Mouse (Mus musculus): ENCODE data around the gene Trim17. TPM values are rescaled to one million over a fixed set of nuclear protein-coding genes. Genes with fewer than 3 reads are reported as not detected.

Trim17 gene
- polyA plus RNA-seq, 1 experiment from 2014 or later: 0.60 TPM

DNA sequence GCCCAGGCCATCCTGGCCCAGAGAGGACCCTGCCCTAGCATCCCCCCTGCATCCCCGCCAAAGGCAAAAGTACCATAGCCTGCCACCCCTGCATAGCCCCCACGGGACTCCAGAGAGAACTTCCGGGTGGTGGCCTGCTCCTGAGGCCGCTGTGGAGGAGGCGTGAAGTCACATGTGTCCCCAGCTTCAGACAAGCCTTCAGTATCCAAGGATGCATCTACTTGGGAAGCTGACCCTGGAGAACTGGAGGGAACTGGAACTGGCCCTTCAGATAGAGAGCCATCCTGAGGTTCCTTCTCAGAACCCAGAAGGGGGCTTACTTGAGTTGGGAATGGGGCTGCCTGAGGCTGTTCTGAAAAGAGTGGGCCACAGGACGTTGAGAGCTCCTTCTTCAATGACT is 45.3 kb downstream of the Trim17 start:
- WGBS: 79% methylated on average over 6 of the region's 6 CpGs

DNA sequence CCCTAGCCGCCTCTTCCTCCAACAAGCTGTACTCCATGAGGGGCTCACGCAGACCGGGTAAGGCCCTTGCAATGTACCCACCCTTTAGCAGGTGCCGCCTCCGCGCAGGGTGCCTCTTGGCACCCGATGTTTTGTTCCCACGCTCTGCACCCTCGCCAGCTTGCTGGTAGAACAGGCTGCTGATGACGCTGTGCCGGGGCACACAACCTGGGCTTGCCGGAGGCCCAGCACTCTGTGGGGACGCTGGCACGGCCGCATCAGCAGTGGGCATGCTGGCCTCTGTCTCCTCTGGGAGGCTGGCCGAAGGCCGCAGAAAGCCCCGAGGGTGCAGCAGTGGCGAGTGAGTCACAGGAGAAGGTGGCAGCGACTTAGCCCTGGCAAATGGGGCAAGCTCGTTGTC is 46.1 kb downstream of the Trim17 start:
- peaks cover 6% of the 10 kb centered on the region; the same call in 1 of the 2 replicates for H3K4me1 ChIP-seq
- H3K27ac ChIP-seq: no peak overlapping the region
- peaks cover 17% of the 10 kb centered on the region; the same call in 1 of the 2 replicates for H3K27me3 ChIP-seq
- no peak overlapping the region for H3K9ac ChIP-seq
- no peaks in the 10 kb centered on the region for H3K9me3 ChIP-seq
- H3K4me3 ChIP-seq: no peak overlapping the region
- ATAC-seq (ENCODE audit: insufficient number of reproducible peaks, low FRiP score, low TSS enrichment, low read depth): no peak
- 93% methylated on average over 21 of the region's 21 CpGs for WGBS
- no peak overlapping the region for H3K4me2 ChIP-seq
- H3K36me3 ChIP-seq: no peaks in the 10 kb centered on the region

More for the DNA sequence above, 45.3 kb downstream of the Trim17 start:
- Histone ChIP-seq H3K27me3 (peaks cover 25% of the 10 kb centered on the region), H3K9ac (no peak overlapping the region), H3K4me3 (no peak overlapping the region), H3K36me3 (no peaks in the 10 kb centered on the region), H3K4me1 (peaks cover 6% of the 10 kb centered on the region; the same call in 1 of the 2 replicates), H3K27ac (no peak overlapping the region), H3K4me2 (no peak overlapping the region), H3K9me3 (no peaks in the 10 kb centered on the region)
- ATAC-seq (ENCODE audit: insufficient number of reproducible peaks, low FRiP score, low TSS enrichment, low read depth): no peak

DNA sequence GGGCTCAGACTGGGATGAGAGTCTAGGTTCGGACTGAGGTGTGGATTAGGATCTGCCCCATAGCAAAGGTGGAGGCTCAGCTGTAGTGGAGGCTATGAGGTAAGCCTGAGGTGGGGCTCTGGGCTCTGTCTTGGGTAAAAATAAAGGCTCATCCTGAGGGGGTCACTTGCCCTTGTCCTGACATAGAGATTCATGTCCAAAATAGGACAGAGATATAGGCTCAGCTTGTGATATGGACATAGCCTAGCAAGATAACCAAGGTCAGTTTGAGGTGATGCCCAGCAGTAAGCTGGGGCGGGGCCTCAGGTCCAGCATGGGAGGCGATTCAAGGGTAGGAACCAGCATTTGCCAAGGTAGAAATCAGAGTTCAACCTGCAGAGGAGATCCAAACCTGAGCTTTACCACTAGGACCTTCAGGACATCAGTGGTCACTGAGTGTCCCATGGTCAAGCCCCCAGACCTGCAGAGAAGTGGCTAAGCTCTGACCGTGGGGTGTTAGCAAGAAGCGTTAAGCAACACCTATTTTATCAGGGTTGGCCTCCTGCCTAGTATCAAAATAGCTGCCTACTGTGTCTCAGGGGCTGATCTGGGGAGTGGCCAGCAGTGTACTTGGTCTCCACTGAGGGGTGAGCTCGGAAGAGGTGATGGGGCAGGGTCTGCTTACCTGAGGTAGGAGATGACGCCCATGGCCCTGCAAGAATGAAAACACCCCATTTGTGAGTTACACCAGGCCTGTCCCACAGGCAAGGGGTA is 48.0 kb downstream of the Trim17 start:
- no peaks in the 10 kb centered on the region for H3K27me3 ChIP-seq
- H3K9ac ChIP-seq: no peak overlapping the region
- H3K9me3 ChIP-seq: no peaks in the 10 kb centered on the region
- H3K27ac ChIP-seq: no peak overlapping the region
- 80% methylated on average over 7 of the region's 7 CpGs for WGBS
- no peak overlapping the region for H3K4me2 ChIP-seq
- no peaks in the 10 kb centered on the region for H3K36me3 ChIP-seq
- H3K4me1 ChIP-seq: peaks cover 6% of the 10 kb centered on the region; the same call in 1 of the 2 replicates
- no peak overlapping the region for H3K4me3 ChIP-seq
- no peak for ATAC-seq (ENCODE audit: insufficient number of reproducible peaks, low FRiP score, low TSS enrichment, low read depth)

DNA sequence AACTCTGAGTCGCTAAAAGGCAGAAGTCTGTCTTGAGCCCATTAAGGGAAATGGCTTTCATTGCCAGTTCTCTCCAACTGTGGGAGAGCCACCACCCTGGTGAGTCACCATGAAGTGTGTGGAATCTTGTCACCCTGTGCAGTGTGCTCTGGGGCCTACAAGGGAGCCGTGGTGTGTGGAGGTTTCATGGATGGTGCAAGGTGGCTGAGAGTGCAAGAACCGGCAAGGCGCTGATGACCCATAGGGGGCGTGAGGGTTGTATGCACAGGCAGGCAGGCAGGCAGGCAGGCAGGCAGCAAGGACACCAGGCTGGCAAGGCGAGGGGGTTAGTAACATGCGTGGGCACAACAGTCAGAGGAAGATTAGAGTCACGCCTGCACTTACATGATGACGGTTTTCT is 60.6 kb downstream of the Trim17 start:
- WGBS: 37% methylated on average over 9 of the region's 9 CpGs
- no peaks in the 10 kb centered on the region for H3K36me3 ChIP-seq
- H3K4me2 ChIP-seq: no peak overlapping the region
- no peak overlapping the region for H3K9ac ChIP-seq
- no peak overlapping the region for H3K4me3 ChIP-seq
- no peak overlapping the region for H3K27ac ChIP-seq
- no peaks in the 10 kb centered on the region for H3K9me3 ChIP-seq
- no peaks in the 10 kb centered on the region for H3K27me3 ChIP-seq
- H3K4me1 ChIP-seq: no peaks in the 10 kb centered on the region
- ATAC-seq (ENCODE audit: insufficient number of reproducible peaks, low FRiP score, low TSS enrichment, low read depth): no peak

Small RNAs within 50 kb of the gene (microRNA-seq; reads per million reads assigned to microRNA genes)
- gene Gm44313: not detected

Other genes with a start within 250 kb of the Trim17 start
- gene Olfr318, start 230.7 kb upstream of the Trim17 start, polyA plus RNA-seq (2015; fragmentation: Nextera tagmentation; extraction: Ambion mirVana): not detected in 2 replicates
- not detected in 2 replicates for gene Olfr317, start 215.5 kb upstream of the Trim17 start, polyA plus RNA-seq (2015; fragmentation: Nextera tagmentation; extraction: Ambion mirVana)
- gene Olfr316, start 202.0 kb upstream of the Trim17 start, polyA plus RNA-seq (2015; fragmentation: Nextera tagmentation; extraction: Ambion mirVana): not detected in 2 replicates
- not detected in 2 replicates for gene Olfr315, start 181.5 kb upstream of the Trim17 start, polyA plus RNA-seq (2015; fragmentation: Nextera tagmentation; extraction: Ambion mirVana)
- gene Olfr314, start 171.7 kb upstream of the Trim17 start, polyA plus RNA-seq (2015; fragmentation: Nextera tagmentation; extraction: Ambion mirVana): not detected in 2 replicates
- not detected in 2 replicates for gene Fam183b, start 152.7 kb upstream of the Trim17 start, polyA plus RNA-seq (2015; fragmentation: Nextera tagmentation; extraction: Ambion mirVana)
- gene Olfr313, start 139.7 kb upstream of the Trim17 start, polyA plus RNA-seq (2015; fragmentation: Nextera tagmentation; extraction: Ambion mirVana): not detected in 2 replicates
- gene Olfr312, start 125.4 kb upstream of the Trim17 start, polyA plus RNA-seq (2015; fragmentation: Nextera tagmentation; extraction: Ambion mirVana): not detected in 2 replicates
- gene Olfr311, start 115.4 kb upstream of the Trim17 start, polyA plus RNA-seq (2015; fragmentation: Nextera tagmentation; extraction: Ambion mirVana): not detected in 2 replicates
- 8.2 and 8.9 TPM in 2 replicates for gene Gm12258, start 107.5 kb upstream of the Trim17 start, polyA plus RNA-seq (2015; fragmentation: Nextera tagmentation; extraction: Ambion mirVana)
- 7.2 and 9.1 TPM in 2 replicates for gene 2810021J22Rik, start 87.5 kb upstream of the Trim17 start, polyA plus RNA-seq (2015; fragmentation: Nextera tagmentation; extraction: Ambion mirVana)
- 6.2 and 6.8 TPM in 2 replicates for gene Zfp39, start 50.5 kb upstream of the Trim17 start, polyA plus RNA-seq (2015; fragmentation: Nextera tagmentation; extraction: Ambion mirVana)
- gene Btnl10, start 36.8 kb upstream of the Trim17 start, polyA plus RNA-seq (2015; fragmentation: Nextera tagmentation; extraction: Ambion mirVana): 0.19 TPM in 1 of 2 replicates, not detected in the other
- gene Rnf187, start 15.8 kb upstream of the Trim17 start, polyA plus RNA-seq (2015; fragmentation: Nextera tagmentation; extraction: Ambion mirVana): 202 and 230 TPM in 2 replicates
- 12.6 and 31.7 TPM in 2 replicates for gene Hist3h2ba, start 5.8 kb upstream of the Trim17 start, polyA plus RNA-seq (2015; fragmentation: Nextera tagmentation; extraction: Ambion mirVana)
- 24.8 and 26.9 TPM in 2 replicates for gene Hist3h2a, start within 50 bp of the Trim17 start, polyA plus RNA-seq (2015; fragmentation: Nextera tagmentation; extraction: Ambion mirVana)
- 20.4 and 23.9 TPM in 2 replicates for gene Trim11, start 23.4 kb downstream of the Trim17 start, polyA plus RNA-seq (2015; fragmentation: Nextera tagmentation; extraction: Ambion mirVana)
- 2.2 and 4.5 TPM in 2 replicates for gene Obscn, start 181.7 kb downstream of the Trim17 start, polyA plus RNA-seq (2015; fragmentation: Nextera tagmentation; extraction: Ambion mirVana)
- gene Iba57, start 209.1 kb downstream of the Trim17 start, polyA plus RNA-seq (2015; fragmentation: Nextera tagmentation; extraction: Ambion mirVana): 4.1 and 4.4 TPM in 2 replicates
- gene Gjc2, start 228.5 kb downstream of the Trim17 start, polyA plus RNA-seq (2015; fragmentation: Nextera tagmentation; extraction: Ambion mirVana): 0.32 and 0.58 TPM in 2 replicates
- gene Guk1, start 237.5 kb downstream of the Trim17 start, polyA plus RNA-seq (2015; fragmentation: Nextera tagmentation; extraction: Ambion mirVana): 122 and 124 TPM in 2 replicates
- gene Mrpl55, start 247.8 kb downstream of the Trim17 start, polyA plus RNA-seq (2015; fragmentation: Nextera tagmentation; extraction: Ambion mirVana): 75.7 and 78.9 TPM in 2 replicates